Mouse (Mus musculus) embryo, embryonic 10 days (tissue): ENCODE results near the gene Vwa3b.

ENCODE experiments used
- DNase-seq: peaks from one replicate; pipeline ENCODE4 v3.0.0-alpha.2; 2015; ENCODE audit warnings: low spot score

Vwa3b gene

GRCm38 (mm10) chr1:37063053-37063452 is 36.7 kb downstream of the Vwa3b start:
- DNase-seq = no peak

- no peak for DNase-seq
Measured at GRCm38 (mm10) chr1:37063841-37064240, 37.4 kb downstream of the Vwa3b start.

GRCm38 (mm10) chr1:37065658-37066412 is 39.4 kb downstream of the Vwa3b start:
- DNase-seq = no peak

- no peak for DNase-seq
Measured at GRCm38 (mm10) chr1:37075759-37076158, 49.4 kb downstream of the Vwa3b start.

GRCm38 (mm10) chr1:37077266-37077665 is 50.9 kb downstream of the Vwa3b start:
- DNase-seq = no peak

- DNase-seq = no peak
Measured at GRCm38 (mm10) chr1:37077955-37078549, 51.7 kb downstream of the Vwa3b start.

- DNase-seq = no peak
Measured at GRCm38 (mm10) chr1:37080442-37080841, 54.0 kb downstream of the Vwa3b start.

GRCm38 (mm10) chr1:37081376-37082214 is 55.2 kb downstream of the Vwa3b start:
- no peak for DNase-seq

- DNase-seq = no peak
Measured at GRCm38 (mm10) chr1:37082215-37082464, 55.7 kb downstream of the Vwa3b start.

- DNase-seq = peak; percentile 51
Measured at GRCm38 (mm10) chr1:37084075-37084474, 57.7 kb downstream of the Vwa3b start.

GRCm38 (mm10) chr1:37085171-37085570 is 58.8 kb downstream of the Vwa3b start:
- DNase-seq = no peak

- no peak for DNase-seq
Measured at GRCm38 (mm10) chr1:37089191-37089590, 62.8 kb downstream of the Vwa3b start.

GRCm38 (mm10) chr1:37097382-37098093 is 71.1 kb downstream of the Vwa3b start:
- no peak for DNase-seq

- no peak for DNase-seq
Measured at GRCm38 (mm10) chr1:37098094-37098555, 71.7 kb downstream of the Vwa3b start.

GRCm38 (mm10) chr1:37100361-37100760 is 74.0 kb downstream of the Vwa3b start:
- DNase-seq = no peak

GRCm38 (mm10) chr1:37101016-37101415 is 74.6 kb downstream of the Vwa3b start:
- no peak for DNase-seq

GRCm38 (mm10) chr1:37101717-37102116 is 75.3 kb downstream of the Vwa3b start:
- DNase-seq = no peak

GRCm38 (mm10) chr1:37105194-37105593 is 78.8 kb downstream of the Vwa3b start:
- no peak for DNase-seq

GRCm38 (mm10) chr1:37113781-37114180 is 87.4 kb downstream of the Vwa3b start:
- no peak for DNase-seq

GRCm38 (mm10) chr1:37115847-37116246 is 89.5 kb downstream of the Vwa3b start:
- no peak for DNase-seq

GRCm38 (mm10) chr1:37116574-37116973 is 90.2 kb downstream of the Vwa3b start:
- no peak for DNase-seq

GRCm38 (mm10) chr1:37117964-37118363 is 91.6 kb downstream of the Vwa3b start:
- DNase-seq = no peak
